Mouse (Mus musculus) retina, postnatal 7 days (tissue): ENCODE data around the gene Trnp1.

Source experiments
- DNase-seq: peaks from one replicate; pipeline ENCODE4 v3.0.0-alpha.2; 2012; ENCODE audit warnings: low read depth, low spot score

Gene Trnp1

GRCm38 (mm10) chr4:133494432-133494831 is 3.9 kb downstream of the Trnp1 start:
- DNase-seq = peak; percentile 73

GRCm38 (mm10) chr4:133493895-133494294 is 4.5 kb downstream of the Trnp1 start:
- no peak for DNase-seq

- DNase-seq = no peak
Observed at GRCm38 (mm10) chr4:133491800-133492199, 6.5 kb downstream of the Trnp1 start.

GRCm38 (mm10) chr4:133489489-133490245 is 8.7 kb downstream of the Trnp1 start:
- DNase-seq = no peak

- DNase-seq = no peak
Observed at GRCm38 (mm10) chr4:133488619-133489392, 9.5 kb downstream of the Trnp1 start.

- DNase-seq = no peak
Observed at GRCm38 (mm10) chr4:133486673-133487357, 11.5 kb downstream of the Trnp1 start.

GRCm38 (mm10) chr4:133485691-133486425 is 12.5 kb downstream of the Trnp1 start:
- DNase-seq = no peak

GRCm38 (mm10) chr4:133484266-133485025 is 13.9 kb downstream of the Trnp1 start:
- no peak for DNase-seq

- no peak for DNase-seq
Observed at GRCm38 (mm10) chr4:133482479-133482878, 15.9 kb downstream of the Trnp1 start.

- no peak for DNase-seq
Observed at GRCm38 (mm10) chr4:133481488-133481887, 16.9 kb downstream of the Trnp1 start.

GRCm38 (mm10) chr4:133480754-133481153 is 17.6 kb downstream of the Trnp1 start:
- DNase-seq = no peak

- no peak for DNase-seq
Observed at GRCm38 (mm10) chr4:133480185-133480537, 18.2 kb downstream of the Trnp1 start.

GRCm38 (mm10) chr4:133479458-133480184 is 18.7 kb downstream of the Trnp1 start, which contains the start of gene Tent5b:
Gene Tent5b (plus strand): TSS chr4:133480132.
- DNase-seq = peak; percentile 82

- no peak for DNase-seq
Observed at GRCm38 (mm10) chr4:133473833-133474232, 24.5 kb downstream of the Trnp1 start.

GRCm38 (mm10) chr4:133471135-133471821 is 27.1 kb downstream of the Trnp1 start:
- no peak for DNase-seq

- DNase-seq = no peak
Observed at GRCm38 (mm10) chr4:133469122-133469521, 29.2 kb downstream of the Trnp1 start.

GRCm38 (mm10) chr4:133468080-133468479 is 30.3 kb downstream of the Trnp1 start:
- peak; percentile 66 for DNase-seq

- no peak for DNase-seq
Observed at GRCm38 (mm10) chr4:133463184-133463583, 35.2 kb downstream of the Trnp1 start.

GRCm38 (mm10) chr4:133461362-133461761 is 37.0 kb downstream of the Trnp1 start:
- no peak for DNase-seq
